Mouse (Mus musculus): Measurements from ENCODE around the gene Ramp1.

The Ramp1 gene

DNA sequence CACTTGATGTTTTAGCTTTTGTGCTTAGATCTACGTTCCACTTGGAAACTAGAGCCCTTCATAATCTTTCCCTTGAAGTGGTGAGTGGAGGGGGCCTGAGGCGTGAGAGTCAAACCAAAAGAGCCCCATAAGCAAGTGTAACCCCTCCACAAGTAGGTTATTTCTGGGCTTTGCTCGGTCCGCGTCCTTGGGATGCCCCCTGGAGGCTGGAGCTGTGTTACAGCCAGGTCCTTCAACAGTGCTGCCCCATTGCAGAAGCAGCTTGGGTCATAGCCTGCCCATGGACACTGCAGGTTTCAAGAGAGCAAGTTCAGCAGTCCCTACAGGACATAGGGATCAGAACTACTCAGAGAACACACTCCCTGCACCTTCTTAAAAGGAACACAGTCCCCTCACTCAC is 59.5 kb downstream of the Ramp1 start:
- peak in 1 of 2 experiments; percentile 62 for DNase-seq (ENCODE audit: low spot score in 2 of 2)

DNA sequence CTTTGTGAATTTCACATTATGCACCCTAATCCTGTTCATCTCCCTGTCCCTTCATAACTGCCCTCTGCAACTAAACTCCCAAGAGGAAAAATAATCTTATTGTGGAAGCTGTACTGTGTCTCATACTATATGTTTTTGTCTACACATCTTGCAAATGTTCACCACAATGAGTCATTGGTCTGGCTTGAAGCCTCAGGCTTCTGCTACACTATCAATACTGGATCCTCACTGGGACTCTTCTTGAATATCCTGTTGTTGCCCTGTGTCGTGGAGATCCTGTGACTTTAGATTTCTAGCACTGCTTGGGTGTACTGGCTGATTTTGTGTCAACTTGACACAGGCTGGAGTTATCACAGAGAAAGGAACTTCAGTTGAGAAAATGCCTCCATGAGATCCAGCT is 60.2 kb downstream of the Ramp1 start:
- no peak for DNase-seq (ENCODE audit: low spot score in 2 of 2)

DNA sequence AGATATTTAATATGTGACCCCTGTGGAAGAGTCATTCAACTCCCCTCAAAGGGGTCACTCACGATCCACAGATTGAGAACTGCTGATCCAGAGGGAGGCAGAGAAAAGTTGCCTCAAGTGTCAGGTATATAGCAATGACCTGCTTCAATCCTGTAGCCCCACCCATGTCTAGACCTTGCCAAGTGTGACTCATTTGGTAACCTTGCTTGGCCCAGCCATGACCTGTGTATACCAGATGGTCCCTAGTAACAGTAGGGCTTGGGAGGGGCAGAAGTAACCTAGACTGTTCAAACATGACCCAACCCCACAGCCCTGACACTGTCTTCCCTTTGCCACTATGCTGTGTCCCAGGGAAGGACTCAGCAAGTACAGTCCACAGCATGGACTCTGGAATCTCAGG is 61.1 kb downstream of the Ramp1 start:
- DNase-seq (ENCODE audit: low spot score in 2 of 2): no peak

DNA sequence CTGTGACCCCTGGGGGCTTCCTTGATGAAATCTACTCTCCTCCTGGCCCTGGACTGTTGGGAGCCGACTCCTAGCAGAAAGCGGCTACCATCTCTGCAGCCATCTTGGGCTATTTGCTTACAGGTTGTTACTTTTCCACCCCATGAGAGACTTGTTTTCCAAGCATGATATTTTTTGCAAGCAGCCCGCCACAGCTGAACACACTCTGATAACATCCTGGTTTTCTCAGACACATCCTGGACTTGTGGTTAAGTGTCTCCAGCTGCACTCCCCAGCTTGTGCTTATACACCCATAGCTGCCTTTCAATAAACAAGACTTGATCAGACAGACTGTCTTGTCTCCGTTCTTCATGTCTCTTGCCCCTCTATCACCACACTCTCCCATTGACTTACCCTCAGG is 61.6 kb downstream of the Ramp1 start:
- DNase-seq (ENCODE audit: low spot score in 2 of 2): no peak

DNA sequence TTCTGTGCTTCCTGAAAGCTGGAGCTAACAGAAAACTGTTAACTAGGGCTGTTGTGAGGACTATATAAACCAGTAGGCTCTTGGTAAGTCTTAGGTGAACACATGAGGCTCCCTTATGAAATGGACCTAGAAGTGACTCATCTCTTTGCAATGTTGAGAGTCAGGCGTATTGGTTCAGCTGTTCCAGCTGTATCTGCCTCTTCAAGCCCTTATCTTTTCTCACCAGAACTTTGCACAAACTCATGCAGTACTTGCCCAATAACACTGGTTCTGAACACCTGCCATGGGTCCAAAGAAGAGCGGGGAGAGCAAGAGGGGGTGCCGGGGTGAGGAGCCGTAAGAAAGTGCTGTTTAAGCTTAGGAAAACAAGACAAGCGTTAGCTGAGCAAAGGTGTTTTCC is 68.6 kb downstream of the Ramp1 start:
- DNase-seq (ENCODE audit: low spot score in 2 of 2): no peak

DNA sequence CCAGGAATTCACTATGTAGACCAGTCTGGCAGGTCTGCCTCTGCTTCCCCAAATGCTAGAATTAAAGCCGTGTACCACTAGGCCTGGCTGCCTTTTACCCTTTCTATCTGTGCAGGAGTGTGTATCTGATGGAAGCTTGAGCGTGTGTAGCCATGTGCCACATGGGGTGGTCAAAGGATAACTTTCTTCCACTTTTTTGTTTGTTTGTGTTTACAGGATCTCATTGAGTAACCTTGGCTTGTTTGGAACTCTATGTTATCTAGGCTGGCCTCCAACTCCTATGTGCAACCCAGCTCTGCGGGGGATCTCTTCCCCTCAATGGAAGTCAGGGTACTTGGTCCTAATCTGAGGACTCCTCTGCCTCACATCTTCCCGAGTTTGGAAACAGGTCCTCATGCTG is 69.3 kb downstream of the Ramp1 start:
- DNase-seq (ENCODE audit: low spot score in 2 of 2): no peak

DNA sequence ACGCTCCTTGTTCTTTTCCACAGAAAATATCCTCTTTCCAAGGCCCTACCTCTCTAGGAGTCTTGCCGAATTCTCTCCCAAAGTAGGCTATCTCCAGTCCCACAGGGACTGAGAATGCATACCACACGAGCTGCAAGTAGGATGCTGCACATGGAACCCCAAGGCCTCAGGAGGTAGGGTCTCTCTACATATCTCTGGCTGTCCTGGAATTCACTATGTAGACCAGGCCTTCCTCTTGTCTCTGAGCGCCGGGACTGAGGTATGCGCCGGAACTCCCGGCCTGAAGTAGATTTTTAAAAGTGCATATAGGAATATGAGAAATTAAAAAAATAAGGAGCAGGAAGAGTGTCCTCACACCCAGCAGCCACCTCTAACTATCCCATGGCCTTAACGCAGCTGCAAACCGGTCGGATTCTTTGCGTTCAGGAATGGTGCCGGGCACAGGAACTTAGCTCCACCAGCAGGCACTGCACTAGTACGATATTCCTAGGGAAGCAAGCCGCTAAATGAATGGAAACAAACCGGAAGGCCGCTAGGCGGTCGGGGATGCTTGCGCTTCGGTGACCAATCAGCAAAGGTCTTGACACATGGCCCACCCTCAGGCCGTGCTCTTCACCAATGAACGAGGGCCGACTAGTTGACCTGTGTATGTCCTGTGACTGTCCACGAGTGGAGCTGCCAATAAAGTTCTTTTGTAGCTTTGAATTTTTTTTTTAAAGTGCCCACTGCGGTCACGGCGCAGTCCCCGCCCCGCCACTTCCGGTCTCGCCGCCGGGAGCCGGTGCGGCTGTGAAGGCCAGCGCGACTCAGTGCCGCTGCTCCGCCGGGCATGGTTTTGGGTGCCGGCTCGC is 70.2 kb downstream of the Ramp1 start, which contains the start of gene Ube2f:
Gene Ube2f, plus strand, starts transcription at position 741 of the 851 bp plus-strand sequence.
- peak; percentile 88 to 93 for DNase-seq (ENCODE audit: low spot score in 2 of 2)

DNA sequence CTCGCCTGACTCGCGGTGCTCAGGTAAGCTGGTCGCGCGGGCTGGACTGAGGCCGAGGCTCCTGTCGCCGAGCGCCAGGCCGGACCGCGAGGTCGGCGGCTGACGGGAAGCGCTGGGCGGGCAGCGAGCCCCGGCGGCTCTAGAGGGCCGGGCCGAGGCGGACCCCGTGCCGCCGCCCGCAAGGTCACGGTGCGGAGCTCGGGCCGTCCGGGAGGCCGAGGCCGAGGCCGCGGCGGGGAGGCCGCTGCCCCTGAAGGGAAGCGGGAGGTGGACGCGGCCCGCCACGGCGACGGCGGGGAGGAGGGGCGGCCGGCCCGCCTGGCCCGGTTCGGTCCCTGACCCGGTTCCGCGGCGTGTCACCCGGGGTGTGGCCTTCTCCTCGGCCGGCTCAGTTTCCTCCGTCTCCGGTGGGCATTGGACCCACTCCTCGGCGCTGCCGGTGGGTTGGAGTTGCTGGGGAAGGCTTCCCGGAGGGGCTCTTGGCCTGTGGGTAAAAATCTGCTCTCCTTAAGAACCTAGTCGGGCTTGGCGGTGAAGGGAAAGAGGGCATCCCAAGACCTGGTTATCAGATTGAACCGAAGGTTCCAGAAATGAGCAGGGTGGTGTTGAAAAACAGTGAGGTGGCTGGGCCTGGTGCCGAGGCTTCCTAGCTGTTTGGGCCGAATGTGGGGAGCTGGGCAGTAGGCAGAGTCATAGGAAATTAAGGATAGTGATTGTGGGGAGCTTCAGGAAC is 71.0 kb downstream of the Ramp1 start:
- no peak for DNase-seq (ENCODE audit: low spot score in 2 of 2)

DNA sequence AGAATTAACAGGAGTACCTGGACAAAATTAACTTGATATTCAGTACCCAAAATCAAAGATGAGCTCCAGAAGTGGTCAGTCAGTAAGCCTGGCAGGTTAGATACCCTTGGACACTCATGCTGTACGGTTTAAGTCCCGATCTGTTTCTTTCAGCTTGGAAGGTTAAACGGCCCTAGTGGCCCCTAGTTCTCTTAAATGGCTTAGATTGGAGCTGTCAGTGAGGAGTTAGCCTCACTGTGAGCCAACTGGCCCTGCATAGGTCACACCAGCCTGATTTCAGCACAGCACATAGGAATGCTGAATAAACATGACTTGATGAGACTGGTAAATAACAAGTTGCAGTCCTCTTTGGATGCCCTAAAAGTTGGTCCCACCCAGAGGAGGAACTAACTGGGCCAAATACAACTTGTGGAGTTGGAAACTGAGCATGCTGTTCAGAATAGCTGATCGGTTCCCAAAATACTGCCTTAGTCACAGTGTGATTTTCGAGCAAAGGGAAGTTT is 71.6 kb downstream of the Ramp1 start:
- DNase-seq (ENCODE audit: low spot score in 2 of 2): no peak

DNA sequence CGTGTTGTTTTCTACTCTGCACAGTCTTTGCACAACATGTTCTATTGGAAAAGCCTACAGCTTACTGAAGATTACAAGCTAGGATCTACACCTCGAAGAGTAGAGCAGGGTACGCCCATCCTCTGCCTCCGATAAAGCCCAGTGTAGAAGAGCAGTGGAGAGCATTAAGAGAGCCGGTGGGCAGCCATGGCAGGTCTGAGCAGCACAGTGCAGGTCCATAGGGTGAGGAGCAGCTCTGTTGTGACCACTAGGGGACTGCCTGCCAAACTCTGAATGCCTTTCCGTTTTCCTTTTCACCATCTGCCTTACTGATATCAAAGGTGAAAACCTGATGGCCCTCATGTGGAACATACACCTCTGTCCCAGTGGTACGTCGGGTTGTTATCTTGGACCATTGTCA is 72.3 kb downstream of the Ramp1 start:
- no peak for DNase-seq (ENCODE audit: low spot score in 2 of 2)

DNA sequence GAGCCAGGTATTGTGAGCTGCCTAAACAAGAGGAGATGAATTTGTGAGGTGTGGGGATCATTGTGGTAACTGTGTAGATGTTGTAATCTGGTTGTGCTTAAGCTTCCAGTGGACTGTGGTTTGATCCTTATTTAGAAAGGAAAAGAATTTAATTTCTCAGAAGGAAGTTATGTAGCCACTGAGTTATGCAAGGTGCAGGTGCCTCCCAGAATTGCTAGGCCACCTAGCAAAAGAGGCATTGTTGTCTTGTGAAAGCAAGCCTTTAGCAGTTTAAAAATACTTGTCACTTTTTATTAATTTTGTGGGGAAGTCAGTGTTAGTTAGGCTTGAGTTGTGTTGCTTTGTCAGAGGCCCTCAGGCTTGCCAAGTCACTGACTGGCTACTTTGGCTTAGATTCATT is 78.3 kb downstream of the Ramp1 start:
- DNase-seq (ENCODE audit: low spot score in 2 of 2): no peak

DNA sequence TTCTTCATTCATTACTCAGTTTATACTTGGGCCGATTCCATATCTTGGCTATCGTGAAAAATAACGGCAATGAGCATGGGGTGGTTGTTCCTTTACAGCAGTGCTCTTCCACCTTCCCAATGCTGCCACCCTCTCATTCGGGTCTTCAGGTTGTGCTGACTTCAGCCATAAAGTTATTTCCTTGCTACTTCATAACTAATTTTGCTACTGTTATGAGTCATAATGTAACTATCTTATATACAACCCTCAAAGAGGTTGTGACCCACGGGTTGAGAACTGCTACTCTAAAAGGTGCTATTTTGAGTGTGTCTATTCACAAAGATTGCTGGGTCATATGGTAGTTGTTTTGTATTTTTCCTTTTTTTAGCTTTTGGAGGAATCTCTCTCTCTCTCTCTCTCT is 80.2 kb downstream of the Ramp1 start:
- DNase-seq (ENCODE audit: low spot score in 2 of 2): no peak

DNA sequence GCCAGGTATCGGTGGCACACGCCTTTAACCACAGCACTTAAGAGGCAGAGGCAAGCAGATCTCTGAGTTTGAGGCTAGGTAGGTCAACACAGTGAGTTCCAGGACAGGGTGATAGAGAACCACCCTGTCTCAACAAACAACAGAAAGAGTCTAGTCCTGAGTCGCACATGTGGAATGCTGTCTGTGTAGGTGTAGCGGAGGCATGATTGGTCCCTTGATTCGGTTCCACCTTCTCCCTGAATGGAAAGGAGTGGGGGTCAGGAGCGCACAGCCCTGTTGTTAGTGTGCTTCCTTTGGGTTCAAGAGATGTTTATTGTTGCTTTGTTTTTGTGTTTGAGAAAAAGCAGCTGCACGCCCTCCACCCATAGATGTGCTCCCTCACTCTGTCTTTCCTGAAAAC is 82.9 kb downstream of the Ramp1 start:
- DNase-seq (ENCODE audit: low spot score in 2 of 2): no peak

DNA sequence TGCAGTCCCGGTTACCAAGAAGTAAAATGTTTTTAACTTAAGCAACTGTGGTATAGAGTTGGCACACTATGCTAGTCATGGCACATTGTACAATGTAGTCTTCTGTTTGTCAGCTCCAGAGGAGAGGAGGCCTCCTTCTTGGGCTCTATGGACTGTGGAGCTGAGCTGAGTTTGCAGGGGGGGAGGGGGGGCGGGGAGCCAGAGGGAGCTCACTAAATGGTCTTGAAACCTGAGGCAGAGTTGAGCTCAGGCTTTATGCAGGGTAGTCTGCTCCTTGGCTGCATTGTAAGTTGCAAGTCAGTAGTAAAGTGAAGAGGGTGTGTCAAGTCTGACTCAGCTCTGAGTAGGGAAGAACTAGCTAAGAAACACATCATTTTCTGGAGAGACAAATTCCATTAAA is 92.6 kb downstream of the Ramp1 start:
- DNase-seq (ENCODE audit: low spot score in 2 of 2): no peak

Data from frontal cortex, postnatal 25 days (tissue).